Mouse (Mus musculus): Measurements from ENCODE around the gene Bend4. TPM values are rescaled to one million over a fixed set of nuclear protein-coding genes. Genes with fewer than 3 reads are reported as not detected.
A peak's percentile ranks its signal among the peaks of the same experiment; 100 is the strongest.

Bend4 gene
- 17.5 and 23.3 TPM in 2 replicates for polyA plus RNA-seq (2014; fragmentation: Nextera tagmentation; extraction: Ambion mirVana)

DNA sequence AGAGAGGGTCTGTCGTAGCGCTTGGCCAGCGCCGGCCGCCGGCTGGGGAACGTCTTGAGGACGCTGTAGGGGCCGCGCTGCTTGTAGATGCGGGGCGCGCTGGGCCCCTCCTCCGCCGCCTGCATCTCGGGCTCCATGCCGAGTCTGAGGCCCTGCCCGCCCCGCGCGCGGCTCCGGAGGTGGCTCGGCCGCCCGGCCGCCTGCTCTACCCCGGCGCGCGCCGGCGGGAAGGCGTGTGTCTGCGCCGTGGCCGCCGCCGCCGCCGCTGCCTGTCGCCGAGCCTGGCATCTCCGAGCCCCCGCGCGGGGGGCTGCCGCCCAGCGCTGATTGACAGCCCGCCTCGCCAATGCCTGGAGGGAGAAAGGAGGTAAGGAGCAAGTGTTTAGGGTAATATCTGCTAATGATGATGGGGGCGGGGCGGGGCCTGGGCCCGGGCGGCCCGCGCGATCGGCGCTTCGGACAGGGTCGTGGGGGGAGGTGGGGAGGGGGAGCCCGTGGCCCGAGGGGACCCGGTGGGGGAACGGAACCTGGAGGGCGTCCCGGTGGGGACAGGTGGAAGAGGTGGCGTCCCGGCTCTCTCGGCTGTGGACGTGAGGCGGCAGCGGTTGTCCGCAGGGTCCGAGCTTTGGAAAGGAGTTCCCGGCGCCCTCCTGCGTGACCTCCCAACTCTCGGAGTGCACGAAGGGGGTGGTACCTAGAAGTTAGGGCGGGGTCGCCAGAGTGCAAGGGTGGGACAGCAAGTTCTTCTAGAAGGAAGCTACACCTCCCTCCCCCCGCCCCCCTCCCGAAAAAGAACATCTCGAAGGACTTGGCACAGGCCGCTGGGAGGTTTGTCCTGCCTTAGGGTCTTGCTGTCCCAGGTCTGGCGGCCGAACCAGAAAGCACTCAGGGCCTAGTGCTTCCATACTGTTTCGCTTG is at the start of gene Bend4:
Gene Bend4, minus strand, starts transcription at position 868 of the 918 bp plus-strand sequence.
- Histone ChIP-seq H3K4me2 (ENCODE audit: low read depth, low read length) (peak within 1 kb of the TSS; percentile 67), H3K4me1 (ENCODE audit: control insufficient read depth, insufficient read depth, low read length) (peaks cover 23% of the 10 kb centered on the region)
- under 1% methylated on average over 78 of the region's 90 CpGs for WGBS

DNA sequence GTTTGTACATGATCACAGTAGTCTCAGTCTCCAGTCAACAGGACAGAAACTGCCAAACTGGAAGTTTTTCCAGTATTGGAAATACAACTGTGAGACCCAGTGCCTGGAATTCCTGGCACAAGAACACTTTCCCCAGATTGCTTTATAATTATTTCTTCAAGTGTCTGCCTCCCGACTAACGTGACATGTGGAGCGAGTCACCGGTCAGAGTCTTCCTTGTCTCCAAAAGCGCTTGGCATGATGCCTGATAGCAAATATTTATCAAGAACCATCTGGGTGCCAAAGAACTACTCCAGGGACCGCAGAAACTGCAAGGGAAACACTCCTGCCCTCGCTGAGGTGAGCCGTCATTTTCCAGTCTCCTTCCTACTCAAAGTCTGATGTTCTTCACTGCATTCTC is 45.6 kb upstream of the Bend4 start:
- H3K4me2 ChIP-seq (ENCODE audit: low read depth, low read length) = no peak overlapping the region
- H3K9me3 ChIP-seq (ENCODE audit: control insufficient read depth, low read length) = no peaks in the 10 kb centered on the region
- 61% methylated on average over 8 of the region's 8 CpGs for WGBS
- H3K4me1 ChIP-seq (ENCODE audit: control insufficient read depth, insufficient read depth, low read length) = no peaks in the 10 kb centered on the region
- no peak for ATAC-seq (ENCODE audit: low read depth)
- H3K27ac ChIP-seq (ENCODE audit: low read depth, low read length) = no peak overlapping the region
- no peak overlapping the region for H3K9ac ChIP-seq (replicated peaks; ENCODE audit: low read depth, low read length)
- H3K27me3 ChIP-seq (ENCODE audit: control insufficient read depth, insufficient read depth, low read length) = no peaks in the 10 kb centered on the region
- H3K4me3 ChIP-seq (ENCODE audit: low read depth, low read length) = no peak overlapping the region
- no peaks in the 10 kb centered on the region for H3K36me3 ChIP-seq (ENCODE audit: control insufficient read depth, insufficient read depth, low read length)

More for the DNA sequence above, at the start of gene Bend4:
- no peaks in the 10 kb centered on the region for H3K9me3 ChIP-seq (ENCODE audit: control insufficient read depth, low read length)
- H3K27me3 ChIP-seq (ENCODE audit: control insufficient read depth, insufficient read depth, low read length) = 0 out of 2 replicates have a peak, but pooled peaks cover 3% of the 10 kb centered on the region
- H3K4me3 ChIP-seq (ENCODE audit: low read depth, low read length) = peak within 1 kb of the TSS; percentile 66
- no peaks in the 10 kb centered on the region for H3K36me3 ChIP-seq (ENCODE audit: control insufficient read depth, insufficient read depth, low read length)
- ATAC-seq (ENCODE audit: low read depth) = peak; percentile 75
- H3K9ac ChIP-seq (replicated peaks; ENCODE audit: low read depth, low read length) = peak within 1 kb of the TSS; percentile 82
- peak within 1 kb of the TSS; percentile 66 for H3K27ac ChIP-seq (ENCODE audit: low read depth, low read length)

DNA sequence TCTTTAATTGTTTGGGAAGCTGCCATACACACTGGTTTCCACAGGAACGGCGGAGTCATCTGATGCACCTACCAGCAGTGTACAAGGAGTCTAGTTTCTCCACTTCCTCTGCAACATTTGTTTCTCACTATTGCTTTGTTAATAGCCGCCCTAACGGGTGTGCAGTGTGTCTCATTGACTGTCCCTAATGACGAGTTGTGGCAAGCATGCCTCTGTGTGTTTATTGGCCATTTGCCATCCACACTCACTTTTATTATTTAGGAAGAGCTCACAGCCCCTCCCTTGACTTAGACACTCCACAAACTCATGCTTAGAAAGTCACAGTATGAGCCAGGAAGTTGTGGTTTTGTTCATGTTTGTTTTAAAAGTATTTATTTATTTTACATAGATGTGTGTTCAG is 45.0 kb upstream of the Bend4 start:
- Histone ChIP-seq H3K4me3 (ENCODE audit: low read depth, low read length) (no peak overlapping the region), H3K4me1 (ENCODE audit: control insufficient read depth, insufficient read depth, low read length) (no peaks in the 10 kb centered on the region), H3K27ac (ENCODE audit: low read depth, low read length) (no peak overlapping the region), H3K36me3 (ENCODE audit: control insufficient read depth, insufficient read depth, low read length) (no peaks in the 10 kb centered on the region), H3K9ac (replicated peaks; ENCODE audit: low read depth, low read length) (no peak overlapping the region), H3K27me3 (ENCODE audit: control insufficient read depth, insufficient read depth, low read length) (no peaks in the 10 kb centered on the region), H3K4me2 (ENCODE audit: low read depth, low read length) (no peak overlapping the region), H3K9me3 (ENCODE audit: control insufficient read depth, low read length) (no peaks in the 10 kb centered on the region)
- 0 out of 2 replicates have a peak, but pooled peaks have one; percentile 49 for ATAC-seq (ENCODE audit: low read depth)
- WGBS = 38% methylated on average over 5 of the region's 5 CpGs

DNA sequence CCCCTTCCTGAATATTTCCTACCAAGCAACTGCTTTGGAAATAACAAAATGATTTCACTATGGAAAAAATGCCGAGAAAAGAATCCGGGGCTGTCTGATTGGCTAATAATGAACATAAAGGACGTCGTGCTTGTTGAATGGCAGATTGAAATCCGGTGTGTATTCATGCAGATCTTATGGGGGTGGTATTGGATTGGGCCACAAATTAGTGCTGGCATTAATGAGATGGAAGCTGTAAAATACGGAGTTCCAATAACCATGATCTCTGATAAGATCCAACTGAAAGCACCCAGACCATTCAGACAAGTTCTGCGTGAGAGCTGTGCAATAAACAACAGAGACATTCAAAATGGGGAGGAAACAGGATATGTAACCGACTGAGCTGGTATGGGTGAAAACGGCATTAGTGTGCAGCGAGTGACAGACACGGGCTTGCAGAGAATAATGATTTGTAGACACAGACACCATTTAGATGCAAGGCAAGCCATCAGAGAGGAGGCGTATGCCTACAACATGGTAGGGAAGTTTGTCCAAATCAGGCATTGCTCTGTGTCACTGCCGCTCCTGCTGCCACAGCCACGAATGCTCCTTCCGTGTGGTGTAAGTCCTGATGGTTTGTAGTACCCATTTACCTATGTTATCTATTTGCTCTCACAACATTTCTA is 38.9 kb upstream of the Bend4 start:
- Histone ChIP-seq H3K27ac (ENCODE audit: low read depth, low read length) (0 out of 2 replicates have a peak overlapping the region, but pooled peaks have one; percentile 18), H3K9me3 (ENCODE audit: control insufficient read depth, low read length) (no peaks in the 10 kb centered on the region), H3K4me3 (ENCODE audit: low read depth, low read length) (no peak overlapping the region), H3K36me3 (ENCODE audit: control insufficient read depth, insufficient read depth, low read length) (no peaks in the 10 kb centered on the region), H3K9ac (replicated peaks; ENCODE audit: low read depth, low read length) (no peak overlapping the region), H3K27me3 (ENCODE audit: control insufficient read depth, insufficient read depth, low read length) (no peaks in the 10 kb centered on the region), H3K4me1 (ENCODE audit: control insufficient read depth, insufficient read depth, low read length) (0 out of 2 replicates have a peak, but pooled peaks cover 2% of the 10 kb centered on the region), H3K4me2 (ENCODE audit: low read depth, low read length) (peak overlapping the region; percentile 6; the same call in 1 of the 2 replicates)
- WGBS = 55% methylated on average over 15 of the region's 15 CpGs
- peak; percentile 71 for ATAC-seq (ENCODE audit: low read depth)

DNA sequence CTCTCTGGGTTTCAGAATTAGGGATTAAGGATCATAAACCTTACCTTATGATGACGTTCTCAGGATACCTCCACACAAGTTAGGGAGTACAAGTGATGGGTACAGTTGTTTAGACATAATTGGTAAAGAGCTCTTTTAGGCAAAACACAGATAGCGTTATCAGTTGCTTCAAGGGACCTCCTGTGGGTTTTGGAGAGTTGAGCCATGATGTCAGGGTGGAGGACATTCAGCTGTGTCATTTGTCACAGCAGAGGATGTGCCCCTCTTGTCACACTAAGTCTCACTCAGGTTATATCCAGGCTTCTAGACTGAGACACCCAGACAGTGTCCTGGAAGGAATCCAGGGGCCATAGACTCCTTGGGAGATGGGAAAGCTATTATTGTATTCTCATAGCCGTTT is 36.8 kb upstream of the Bend4 start:
- ATAC-seq (ENCODE audit: low read depth) = no peak
- Histone ChIP-seq H3K9me3 (ENCODE audit: control insufficient read depth, low read length) (no peaks in the 10 kb centered on the region), H3K4me1 (ENCODE audit: control insufficient read depth, insufficient read depth, low read length) (0 out of 2 replicates have a peak, but pooled peaks cover 2% of the 10 kb centered on the region), H3K27ac (ENCODE audit: low read depth, low read length) (no peak overlapping the region), H3K9ac (replicated peaks; ENCODE audit: low read depth, low read length) (no peak overlapping the region), H3K36me3 (ENCODE audit: control insufficient read depth, insufficient read depth, low read length) (no peaks in the 10 kb centered on the region), H3K4me3 (ENCODE audit: low read depth, low read length) (no peak overlapping the region), H3K27me3 (ENCODE audit: control insufficient read depth, insufficient read depth, low read length) (no peaks in the 10 kb centered on the region), H3K4me2 (ENCODE audit: low read depth, low read length) (no peak overlapping the region)
- WGBS = 79% methylated on average over 3 of the region's 3 CpGs

DNA sequence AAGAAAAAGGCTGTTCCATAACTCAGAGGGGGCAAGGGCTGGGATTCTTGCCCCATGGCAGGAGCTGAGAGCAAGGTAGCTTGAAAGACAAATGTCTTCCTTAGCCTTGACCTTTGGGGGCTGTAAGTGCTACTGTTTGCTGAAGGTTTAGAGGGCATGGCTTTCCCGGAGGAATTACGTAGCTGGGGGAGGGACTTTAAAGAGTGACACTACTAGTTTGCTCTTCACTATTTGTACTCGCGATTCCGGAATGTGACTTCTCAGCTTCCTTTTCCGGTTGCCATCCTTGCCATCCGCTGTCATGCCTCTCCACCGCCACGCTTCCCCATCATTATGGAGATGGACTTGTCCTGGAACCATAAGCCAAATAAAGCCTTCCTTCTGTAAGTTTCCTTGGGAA is 35.5 kb upstream of the Bend4 start:
- WGBS = 92% methylated on average over 9 of the region's 9 CpGs
- H3K4me1 ChIP-seq (ENCODE audit: control insufficient read depth, insufficient read depth, low read length) = 0 out of 2 replicates have a peak, but pooled peaks cover 2% of the 10 kb centered on the region
- H3K9me3 ChIP-seq (ENCODE audit: control insufficient read depth, low read length) = no peaks in the 10 kb centered on the region
- no peak overlapping the region for H3K4me3 ChIP-seq (ENCODE audit: low read depth, low read length)
- H3K9ac ChIP-seq (replicated peaks; ENCODE audit: low read depth, low read length) = no peak overlapping the region
- H3K36me3 ChIP-seq (ENCODE audit: control insufficient read depth, insufficient read depth, low read length) = no peaks in the 10 kb centered on the region
- no peaks in the 10 kb centered on the region for H3K27me3 ChIP-seq (ENCODE audit: control insufficient read depth, insufficient read depth, low read length)
- no peak overlapping the region for H3K4me2 ChIP-seq (ENCODE audit: low read depth, low read length)
- H3K27ac ChIP-seq (ENCODE audit: low read depth, low read length) = no peak overlapping the region
- ATAC-seq (ENCODE audit: low read depth) = no peak

DNA sequence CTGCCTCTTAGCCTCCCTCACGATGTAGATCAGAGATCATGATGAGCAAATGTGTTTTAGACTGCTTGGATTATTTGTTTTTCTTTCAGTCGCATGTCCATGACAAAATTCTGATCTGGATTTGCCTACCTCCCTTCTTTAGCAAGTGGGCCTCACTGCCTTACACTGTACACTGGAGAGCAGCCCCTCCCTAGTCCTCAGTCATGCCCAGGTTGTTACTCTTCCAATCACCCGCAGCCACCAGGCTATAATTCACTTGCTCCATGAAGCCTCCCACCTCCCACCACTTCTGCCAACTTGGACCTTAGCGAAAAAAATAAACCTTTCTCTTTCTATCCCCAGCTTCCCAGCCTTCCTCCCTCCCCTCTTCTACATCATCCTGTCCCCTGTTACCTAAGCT is 34.2 kb upstream of the Bend4 start:
- no peak overlapping the region for H3K9ac ChIP-seq (replicated peaks; ENCODE audit: low read depth, low read length)
- H3K9me3 ChIP-seq (ENCODE audit: control insufficient read depth, low read length) = no peaks in the 10 kb centered on the region
- no peak overlapping the region for H3K27ac ChIP-seq (ENCODE audit: low read depth, low read length)
- no peak overlapping the region for H3K4me3 ChIP-seq (ENCODE audit: low read depth, low read length)
- H3K36me3 ChIP-seq (ENCODE audit: control insufficient read depth, insufficient read depth, low read length) = no peaks in the 10 kb centered on the region
- WGBS = 68% methylated on average over 4 of the region's 4 CpGs
- 0 out of 2 replicates have a peak, but pooled peaks cover 2% of the 10 kb centered on the region for H3K4me1 ChIP-seq (ENCODE audit: control insufficient read depth, insufficient read depth, low read length)
- ATAC-seq (ENCODE audit: low read depth) = no peak
- H3K4me2 ChIP-seq (ENCODE audit: low read depth, low read length) = no peak overlapping the region
- no peaks in the 10 kb centered on the region for H3K27me3 ChIP-seq (ENCODE audit: control insufficient read depth, insufficient read depth, low read length)

DNA sequence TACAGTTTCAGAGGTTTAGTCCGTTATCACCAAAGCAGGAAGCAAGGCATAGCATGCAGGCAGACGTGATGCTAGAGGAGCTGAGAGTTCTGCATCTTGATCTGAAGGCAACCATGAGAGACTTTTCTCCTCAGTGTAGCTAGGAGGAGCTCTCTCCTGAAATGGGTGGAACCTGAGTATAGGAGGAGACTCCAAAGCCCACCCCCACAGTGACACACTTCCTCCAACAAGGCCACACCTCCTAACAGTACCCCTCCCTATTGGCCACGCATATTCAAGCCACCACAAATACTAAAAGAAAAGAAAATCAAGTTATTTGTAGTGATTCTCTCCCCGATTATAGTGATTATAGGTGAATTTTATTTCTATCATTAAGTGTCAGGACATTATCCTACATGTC is 28.7 kb upstream of the Bend4 start:
- H3K9me3 ChIP-seq (ENCODE audit: control insufficient read depth, low read length) = no peaks in the 10 kb centered on the region
- ATAC-seq (ENCODE audit: low read depth) = no peak
- no peak overlapping the region for H3K4me2 ChIP-seq (ENCODE audit: low read depth, low read length)
- no peak overlapping the region for H3K4me3 ChIP-seq (ENCODE audit: low read depth, low read length)
- H3K9ac ChIP-seq (replicated peaks; ENCODE audit: low read depth, low read length) = no peak overlapping the region
- no peaks in the 10 kb centered on the region for H3K36me3 ChIP-seq (ENCODE audit: control insufficient read depth, insufficient read depth, low read length)
- no peaks in the 10 kb centered on the region for H3K4me1 ChIP-seq (ENCODE audit: control insufficient read depth, insufficient read depth, low read length)
- 84% methylated on average over 4 of the region's 4 CpGs for WGBS
- H3K27ac ChIP-seq (ENCODE audit: low read depth, low read length) = no peak overlapping the region
- H3K27me3 ChIP-seq (ENCODE audit: control insufficient read depth, insufficient read depth, low read length) = no peaks in the 10 kb centered on the region

DNA sequence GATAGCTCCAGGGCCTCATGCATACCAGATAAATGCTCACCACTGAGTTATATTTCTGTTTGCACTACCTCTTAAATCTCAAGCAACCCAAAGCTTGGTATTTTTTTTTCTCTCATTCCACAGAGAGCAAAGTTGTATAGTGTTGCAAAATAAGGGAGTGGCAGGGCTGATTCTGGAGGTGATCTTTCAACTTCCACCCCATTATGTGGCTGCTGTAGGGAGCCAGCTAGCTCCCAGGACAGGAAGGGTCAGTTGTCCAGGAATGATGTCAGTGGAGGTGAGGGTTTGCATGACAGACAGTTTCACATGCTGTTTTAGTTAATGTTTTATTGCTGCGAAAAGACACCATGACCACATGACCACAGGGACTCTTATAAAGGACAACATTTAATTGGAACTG is 26.2 kb upstream of the Bend4 start:
- no peak overlapping the region for H3K9ac ChIP-seq (replicated peaks; ENCODE audit: low read depth, low read length)
- H3K4me3 ChIP-seq (ENCODE audit: low read depth, low read length) = no peak overlapping the region
- H3K36me3 ChIP-seq (ENCODE audit: control insufficient read depth, insufficient read depth, low read length) = no peaks in the 10 kb centered on the region
- no peak for ATAC-seq (ENCODE audit: low read depth)
- H3K4me2 ChIP-seq (ENCODE audit: low read depth, low read length) = no peak overlapping the region
- WGBS = 94% methylated on average over 1 of the region's 1 CpGs
- no peak overlapping the region for H3K27ac ChIP-seq (ENCODE audit: low read depth, low read length)
- no peaks in the 10 kb centered on the region for H3K4me1 ChIP-seq (ENCODE audit: control insufficient read depth, insufficient read depth, low read length)
- H3K27me3 ChIP-seq (ENCODE audit: control insufficient read depth, insufficient read depth, low read length) = no peaks in the 10 kb centered on the region
- no peaks in the 10 kb centered on the region for H3K9me3 ChIP-seq (ENCODE audit: control insufficient read depth, low read length)

All from neural tube, embryonic 14.5 days (tissue).